Comparison of ENCODE assay signal across 16 mouse cellular contexts in the genomic region with DNA sequence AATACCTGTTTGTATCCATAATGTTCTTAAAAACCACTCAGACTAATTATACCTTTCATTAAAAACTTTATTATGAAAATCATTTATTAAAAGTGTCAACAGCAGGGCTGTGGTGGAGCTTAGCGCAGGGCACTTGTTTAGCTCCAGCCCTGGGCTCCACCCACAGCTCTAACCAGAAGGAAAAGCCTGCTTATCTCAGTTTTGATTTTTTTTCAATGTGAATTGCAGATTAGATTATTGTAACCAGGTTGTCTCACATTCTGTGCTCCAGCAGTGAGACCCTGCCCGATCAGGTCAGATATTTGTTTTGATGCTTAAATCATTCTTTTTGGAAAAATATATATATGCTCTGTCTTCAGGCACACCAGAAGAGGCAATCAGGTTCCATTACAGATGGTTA.
"Had no signal": no experiment of that assay in that cellular context is flagged by ENCODE, and none has a peak within 500 bp of the region (broad histone marks: within the 10 kb centered on the region; RNA-seq: fewer than 3 reads in every experiment).

No protein-coding gene starts in this region.

- H3K4me1 ChIP-seq: neural tube, embryonic 12.5 days; neural tube, embryonic 13.5 days; neural tube, embryonic 15.5 days; stomach, embryonic 15.5 days had no signal

- H3K4me2 ChIP-seq: neural tube, embryonic 12.5 days; neural tube, embryonic 13.5 days; neural tube, embryonic 15.5 days; stomach, embryonic 15.5 days had no signal

- H3K4me3 ChIP-seq: neural tube, embryonic 12.5 days; neural tube, embryonic 13.5 days; neural tube, embryonic 15.5 days; stomach, embryonic 15.5 days had no signal

- H3K9ac ChIP-seq: neural tube, embryonic 12.5 days; neural tube, embryonic 13.5 days; neural tube, embryonic 15.5 days; stomach, embryonic 15.5 days had no signal

- H3K27ac ChIP-seq: neural tube, embryonic 12.5 days; neural tube, embryonic 13.5 days; neural tube, embryonic 15.5 days; stomach, embryonic 15.5 days had no signal

- DNase-seq: retina, postnatal 1 day; right cerebral cortex, adult 18-20 months; right cerebral cortex, postnatal 14 days; right cerebral cortex, postnatal 25 days; right cerebral cortex, postnatal 4 days; spleen, adult 18-20 months; thymus, adult 18-20 months; thymus, adult 2 months; thymus, postnatal 14 days; thymus, postnatal 25 days; thymus, postnatal 36 days; thymus, postnatal 4 days had no signal

- H3K9me3 ChIP-seq: neural tube, embryonic 12.5 days; neural tube, embryonic 13.5 days; neural tube, embryonic 15.5 days; stomach, embryonic 15.5 days had no signal

- H3K36me3 ChIP-seq: neural tube, embryonic 12.5 days; neural tube, embryonic 13.5 days; neural tube, embryonic 15.5 days; stomach, embryonic 15.5 days had no signal

- H3K27me3 ChIP-seq: neural tube, embryonic 12.5 days; neural tube, embryonic 13.5 days; neural tube, embryonic 15.5 days; stomach, embryonic 15.5 days had no signal
